Mouse (Mus musculus) limb, embryonic 12.5 days (tissue): ENCODE measurements around the gene Dctn1. TPM values are rescaled to one million over a fixed set of nuclear protein-coding genes. Genes with fewer than 3 reads are reported as not detected.

Experiments used
- ATAC-seq: fragments of 200-750 bp; cut with Nextera tagmentation; 2 replicates; pipeline ENCODE4 v1.8.0; 2017; ENCODE audit warnings: low read depth, moderate TSS enrichment; ENCODE audit not compliant: insufficient number of reproducible peaks, insufficient read depth, low FRiP score, low TSS enrichment
- H3K27ac ChIP-seq: fragments of 300-500 bp; sonication (generic); 2 replicates; pipeline ENCODE4 v1.5.1; 2016; ENCODE audit warnings: mild to moderate bottlenecking, moderate library complexity
- H3K27me3 ChIP-seq: fragments of 300-500 bp; sonication (generic); 2 replicates; pipeline ENCODE4 v1.6.1; 2016; ENCODE audit warnings: mild to moderate bottlenecking, moderate library complexity
- H3K36me3 ChIP-seq: fragments of 300-500 bp; sonication (generic); 2 replicates; pipeline ENCODE4 v1.6.1; 2016; ENCODE audit warnings: mild to moderate bottlenecking, moderate library complexity
- H3K4me1 ChIP-seq: fragments of 300-500 bp; sonication (generic); replicated peaks from 2 replicates; pipeline ENCODE4 v1.6.1; 2016
- H3K4me2 ChIP-seq: fragments of 300-500 bp; sonication (generic); 2 replicates; pipeline ENCODE4 v1.6.1; 2016; ENCODE audit warnings: mild to moderate bottlenecking, moderate library complexity
- H3K4me3 ChIP-seq: fragments of 300-500 bp; sonication (generic); replicated peaks from 2 replicates; pipeline ENCODE4 v1.5.1; 2016; ENCODE audit warnings: mild to moderate bottlenecking
- H3K9ac ChIP-seq: fragments of 300-500 bp; sonication (generic); replicated peaks from 2 replicates; pipeline ENCODE4 v1.6.1; 2016; ENCODE audit warnings: mild to moderate bottlenecking, moderate library complexity
- H3K9me3 ChIP-seq: fragments of 300-500 bp; sonication (generic); 2 replicates; pipeline ENCODE4 v1.6.1; 2016; ENCODE audit warnings: mild to moderate bottlenecking, moderate library complexity
- WGBS: fragments of 180-500 bp; shearing (Covaris S2); methylation state at CpG from one replicate; pipeline ENCODE4 v1.1.7; 2016; 5-methylcytosine and 5-hydroxymethylcytosine counted together
- polyA plus RNA-seq: library from polyadenylated mRNA; unstranded; fragments of >200 nt; fragmentation: Nextera tagmentation; extraction: Ambion mirVana; gene quantifications from 2 replicates; pipeline ENCODE4 v1.2.1, GENCODE M21; 2016

Gene Dctn1
- polyA plus RNA-seq, 1 experiment from 2014 or later, result 104 TPM

GRCm38 (mm10) chr6:83122961-83123360 is 42.8 kb upstream of the Dctn1 start:
- no peaks in the 10 kb centered on the region for H3K9me3 ChIP-seq
- peak overlapping the region; percentile 61 for H3K4me3 ChIP-seq
- H3K9ac ChIP-seq, result peak overlapping the region; percentile 95

GRCm38 (mm10) chr6:83124851-83125312 is 40.8 kb upstream of the Dctn1 start:
- H3K36me3 ChIP-seq, result peaks cover 11% of the 10 kb centered on the region
- ATAC-seq, result no peak
- peak overlapping the region; percentile 94 for H3K4me2 ChIP-seq
- peak overlapping the region; percentile 74 for H3K27ac ChIP-seq
- H3K27me3 ChIP-seq, result no peaks in the 10 kb centered on the region
- H3K9me3 ChIP-seq, result no peaks in the 10 kb centered on the region
- WGBS, result under 1% methylated on average over 30 of the region's 30 CpGs
- H3K4me1 ChIP-seq, result peaks cover 37% of the 10 kb centered on the region
- H3K9ac ChIP-seq, result peak overlapping the region; percentile 61
- H3K4me3 ChIP-seq, result peak overlapping the region; percentile 64

More at GRCm38 (mm10) chr6:83122961-83123360, 42.8 kb upstream of the Dctn1 start:
- no peaks in the 10 kb centered on the region for H3K27me3 ChIP-seq
- H3K27ac ChIP-seq, result peak overlapping the region; percentile 99; the same call in 1 of the 2 replicates
- 82% methylated on average over 5 of the region's 5 CpGs for WGBS
- H3K4me2 ChIP-seq, result peak overlapping the region; percentile 94
- H3K4me1 ChIP-seq, result peaks cover 43% of the 10 kb centered on the region
- H3K36me3 ChIP-seq, result peaks cover 30% of the 10 kb centered on the region
- no peak for ATAC-seq

DNA sequence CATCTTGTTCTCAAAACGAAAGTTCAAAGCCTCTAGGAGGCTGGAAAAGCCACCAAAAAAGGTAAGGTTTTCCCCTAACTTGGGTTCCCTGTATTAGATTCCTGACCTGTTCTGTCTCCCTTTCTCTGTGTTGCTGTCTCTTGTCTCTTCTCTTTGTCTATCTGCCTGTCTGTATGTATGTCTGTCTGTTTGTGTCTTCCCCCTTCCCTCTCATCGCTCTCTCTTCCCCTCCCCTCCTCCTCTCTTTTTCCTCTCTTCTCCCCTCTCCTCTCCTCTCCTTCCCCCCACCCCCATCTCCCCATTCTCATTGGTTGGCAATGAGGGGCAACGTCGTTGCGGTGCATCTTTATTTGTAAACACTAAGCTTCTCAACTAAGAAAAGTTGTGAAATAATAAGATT is 40.4 kb upstream of the Dctn1 start, which contains the start of gene Ino80b:
Gene Ino80b, minus strand, starts transcription at position 101 of the 400 bp plus-strand sequence.
- ATAC-seq, result no peak
- H3K9me3 ChIP-seq, result no peaks in the 10 kb centered on the region
- H3K9ac ChIP-seq, result peak within 1 kb of the TSS; percentile 61
- H3K4me3 ChIP-seq, result peak within 1 kb of the TSS; percentile 64
- 0 out of 2 replicates have a peak, but pooled peaks cover 10% of the 10 kb centered on the region for H3K36me3 ChIP-seq
- WGBS, result 30% methylated on average over 5 of the region's 5 CpGs
- peaks cover 32% of the 10 kb centered on the region for H3K4me1 ChIP-seq
- peak within 1 kb of the TSS; percentile 74 for H3K27ac ChIP-seq
- peak within 1 kb of the TSS; percentile 94 for H3K4me2 ChIP-seq
- H3K27me3 ChIP-seq, result no peaks in the 10 kb centered on the region

GRCm38 (mm10) chr6:83127419-83127818 is 38.3 kb upstream of the Dctn1 start:
- Histone ChIP-seq H3K36me3 (0 out of 2 replicates have a peak, but pooled peaks cover 10% of the 10 kb centered on the region), H3K4me2 (no peak overlapping the region), H3K9me3 (no peaks in the 10 kb centered on the region), H3K27me3 (no peaks in the 10 kb centered on the region), H3K4me1 (peaks cover 26% of the 10 kb centered on the region), H3K27ac (no peak overlapping the region), H3K9ac (no peak overlapping the region), H3K4me3 (no peak overlapping the region)
- no peak for ATAC-seq
- WGBS, result 93% methylated on average over 5 of the region's 5 CpGs

- H3K9me3 ChIP-seq, result no peaks in the 10 kb centered on the region
- WGBS, result 77% methylated on average over 6 of the region's 6 CpGs
- no peak overlapping the region for H3K9ac ChIP-seq
- ATAC-seq, result no peak
- H3K4me2 ChIP-seq, result no peak overlapping the region
- no peaks in the 10 kb centered on the region for H3K27me3 ChIP-seq
- peaks cover 17% of the 10 kb centered on the region for H3K4me1 ChIP-seq
- H3K4me3 ChIP-seq, result no peak overlapping the region
- H3K27ac ChIP-seq, result no peak overlapping the region
- no peaks in the 10 kb centered on the region for H3K36me3 ChIP-seq
Measured at GRCm38 (mm10) chr6:83131469-83132034, 34.2 kb upstream of the Dctn1 start.

DNA sequence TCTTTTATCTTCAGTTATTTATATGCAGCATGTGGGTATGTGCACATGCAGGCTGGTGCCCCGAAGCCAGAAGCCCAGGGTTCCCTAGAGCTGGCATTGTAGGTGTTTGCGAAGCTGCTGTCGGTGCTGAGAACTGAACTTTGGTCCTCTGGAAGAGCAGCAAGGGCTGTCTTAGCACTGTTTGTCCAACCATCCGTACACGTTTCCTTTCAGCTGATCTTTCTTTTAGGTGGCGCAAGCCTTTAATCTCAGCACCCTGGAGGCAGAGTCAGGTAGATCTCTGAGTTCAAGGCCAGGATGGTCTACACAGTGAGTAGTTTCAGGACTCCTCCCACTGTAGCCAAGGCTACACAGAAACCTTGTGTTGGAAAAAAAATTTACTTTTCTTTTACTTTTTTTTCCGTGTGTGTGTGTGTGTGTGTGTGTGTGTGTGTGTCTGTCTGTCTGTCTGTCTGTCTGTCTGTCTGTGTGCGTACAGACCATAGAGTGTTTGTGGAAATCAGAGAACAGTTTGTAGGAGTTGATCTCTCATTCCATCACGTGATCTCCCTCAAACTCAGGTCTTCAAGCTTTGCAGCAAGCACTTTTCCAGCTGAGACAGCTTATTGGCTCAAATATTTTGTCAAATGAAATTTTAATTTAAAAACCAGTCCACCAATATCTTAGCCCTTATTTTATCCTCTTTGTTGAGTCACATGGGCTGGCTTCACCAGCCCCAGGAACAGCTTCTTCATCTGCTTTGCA is 33.4 kb upstream of the Dctn1 start:
- Histone ChIP-seq H3K4me1 (peaks cover 17% of the 10 kb centered on the region), H3K4me3 (no peak overlapping the region), H3K4me2 (no peak overlapping the region), H3K27ac (no peak overlapping the region), H3K9ac (no peak overlapping the region), H3K9me3 (no peaks in the 10 kb centered on the region), H3K27me3 (no peaks in the 10 kb centered on the region), H3K36me3 (no peaks in the 10 kb centered on the region)
- WGBS, result 88% methylated on average over 9 of the region's 9 CpGs
- ATAC-seq, result no peak

DNA sequence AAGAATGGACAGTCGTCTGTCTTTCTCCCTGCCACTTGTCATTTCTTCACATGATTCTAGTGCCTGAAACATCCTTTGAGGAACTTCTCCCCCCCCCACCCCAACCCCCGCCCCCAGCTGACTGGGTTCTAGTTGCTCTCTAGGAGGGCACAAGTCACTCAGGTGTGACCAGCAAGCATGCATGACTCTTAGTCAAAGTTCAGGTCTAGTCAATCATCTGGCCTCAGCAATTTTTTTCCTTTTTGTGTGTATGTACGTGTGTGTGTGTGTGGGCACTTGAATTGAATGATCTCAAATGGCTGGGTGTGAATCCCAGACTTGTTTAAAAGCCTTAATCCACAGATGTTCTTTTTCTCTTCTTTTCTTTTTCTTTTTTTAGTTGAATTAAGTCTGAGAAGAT is 31.5 kb upstream of the Dctn1 start:
- no peak overlapping the region for H3K27ac ChIP-seq
- 0 out of 2 replicates have a peak, but pooled peaks cover under 1% of the 10 kb centered on the region for H3K36me3 ChIP-seq
- no peaks in the 10 kb centered on the region for H3K27me3 ChIP-seq
- H3K4me3 ChIP-seq, result no peak overlapping the region
- no peaks in the 10 kb centered on the region for H3K9me3 ChIP-seq
- no peak overlapping the region for H3K9ac ChIP-seq
- ATAC-seq, result no peak
- H3K4me2 ChIP-seq, result no peak overlapping the region
- WGBS, result 82% methylated on average over 3 of the region's 3 CpGs
- peaks cover 34% of the 10 kb centered on the region for H3K4me1 ChIP-seq

DNA sequence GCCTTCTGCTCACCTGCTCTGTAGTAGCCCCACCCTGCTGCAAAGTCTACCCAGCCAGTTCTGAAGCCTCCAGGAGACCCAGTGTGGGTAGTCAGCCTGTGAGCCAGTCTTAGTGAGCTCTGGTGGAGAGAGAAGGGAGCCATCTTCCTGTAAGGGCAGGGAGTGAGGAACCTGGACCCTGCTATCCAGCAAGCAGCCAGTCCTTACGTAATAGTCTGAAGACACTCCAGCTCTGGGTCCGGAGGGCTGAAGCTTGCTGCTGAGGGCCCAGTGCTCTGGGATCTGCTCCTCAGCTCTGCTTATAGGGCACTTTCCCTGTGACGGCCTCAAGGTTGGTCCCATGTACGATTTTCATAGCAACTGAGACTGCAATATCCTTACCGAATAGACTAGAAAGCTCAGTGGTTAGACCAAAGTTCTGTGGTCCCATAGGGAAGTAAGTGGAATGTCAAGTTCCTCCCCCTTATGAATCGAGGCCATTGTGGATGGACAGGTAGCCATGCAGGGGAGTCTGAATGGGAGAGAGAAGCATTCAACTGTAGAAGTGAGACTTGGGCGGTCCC is 30.7 kb upstream of the Dctn1 start, which contains the start of gene Rtkn:
Gene Rtkn, plus strand, starts transcription at position 513 of the 563 bp plus-strand sequence.
- Histone ChIP-seq H3K27me3 (no peaks in the 10 kb centered on the region), H3K4me3 (peak within 1 kb of the TSS; percentile 57), H3K9me3 (no peaks in the 10 kb centered on the region), H3K4me1 (peaks cover 42% of the 10 kb centered on the region), H3K36me3 (peaks cover 9% of the 10 kb centered on the region), H3K4me2 (peak within 1 kb of the TSS; percentile 90), H3K27ac (peak within 1 kb of the TSS; percentile 100), H3K9ac (peak within 1 kb of the TSS; percentile 91)
- ATAC-seq, result no peak
- 62% methylated on average over 7 of the region's 7 CpGs for WGBS

DNA sequence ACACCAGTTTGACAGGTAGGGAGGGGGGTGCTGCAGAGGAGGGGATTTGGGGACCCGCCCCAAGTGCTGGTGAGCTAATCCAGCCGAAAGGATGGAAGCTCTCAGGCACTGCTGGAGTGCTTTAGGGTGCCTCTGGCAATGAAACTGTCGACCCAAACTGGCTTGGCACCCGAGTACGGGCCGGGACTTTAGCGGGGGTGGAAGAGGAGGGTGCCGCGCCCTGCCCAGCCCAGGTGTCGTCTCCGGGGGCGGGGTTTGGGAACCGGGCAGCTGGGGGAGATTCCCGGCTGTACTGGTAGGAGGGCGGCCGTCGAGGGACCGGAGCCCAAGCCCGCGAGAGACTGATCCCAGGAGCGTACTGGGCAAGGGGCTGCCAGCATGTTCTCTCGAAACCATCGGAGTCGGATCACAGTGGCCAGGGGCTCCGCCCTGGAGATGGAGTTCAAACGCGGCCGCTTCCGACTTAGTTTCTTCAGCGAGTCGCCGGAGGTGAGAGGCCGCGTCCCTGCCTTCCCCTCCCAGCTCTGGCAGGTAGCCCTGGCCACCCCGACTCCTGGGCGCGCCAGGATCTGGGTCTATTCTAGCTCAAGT is 30.1 kb upstream of the Dctn1 start:
- peaks cover 45% of the 10 kb centered on the region for H3K4me1 ChIP-seq
- peak overlapping the region; percentile 100 for H3K27ac ChIP-seq

GRCm38 (mm10) chr6:83136291-83136880 is 29.3 kb upstream of the Dctn1 start:
- H3K27me3 ChIP-seq, result no peaks in the 10 kb centered on the region
- peaks cover 10% of the 10 kb centered on the region for H3K36me3 ChIP-seq
- H3K4me3 ChIP-seq, result peak overlapping the region; percentile 57
- H3K9me3 ChIP-seq, result no peaks in the 10 kb centered on the region
- no peak for ATAC-seq
- H3K4me2 ChIP-seq, result peak overlapping the region; percentile 90
- 17% methylated on average over 5 of the region's 5 CpGs for WGBS
- peak overlapping the region; percentile 91 for H3K9ac ChIP-seq
- peaks cover 52% of the 10 kb centered on the region for H3K4me1 ChIP-seq
- H3K27ac ChIP-seq, result peak overlapping the region; percentile 100

More for the DNA sequence above, 30.1 kb upstream of the Dctn1 start:
- WGBS, result 2% methylated on average over 37 of the region's 37 CpGs
- peak overlapping the region; percentile 90 for H3K4me2 ChIP-seq
- H3K27me3 ChIP-seq, result no peaks in the 10 kb centered on the region
- H3K9ac ChIP-seq, result peak overlapping the region; percentile 91
- no peak for ATAC-seq
- H3K36me3 ChIP-seq, result peaks cover 10% of the 10 kb centered on the region
- H3K9me3 ChIP-seq, result no peaks in the 10 kb centered on the region
- peak overlapping the region; percentile 57 for H3K4me3 ChIP-seq
